Comparison of ENCODE assay signal across 13 mouse cellular contexts in genomic region chr2:168440918-168441328, GRCm38 (mm10).
A peak's percentile ranks its signal among the peaks of the same experiment; 100 is the strongest.
DNase-seq lines count a peak whose midpoint lies in the region; ATAC-seq and TF ChIP-seq lines count a peak whose summit lies in the region.
"Had no signal": no experiment of that assay in that cellular context is flagged by ENCODE, and none has a peak within 500 bp of the region (broad histone marks: within the 10 kb centered on the region; RNA-seq: fewer than 3 reads in every experiment).

No protein-coding gene starts in this region.

- no peaks in the 10 kb centered on the region for H3K9me3 ChIP-seq in kidney, embryonic 15.5 days (replicated peaks)
- 0 out of 2 replicates have a peak, but pooled peaks cover 2% of the 10 kb centered on the region for H3K9me3 ChIP-seq in liver, postnatal 0 days (ENCODE audit: low read length)

- H3K27me3 ChIP-seq in kidney, embryonic 15.5 days: peaks cover 6% of the 10 kb centered on the region
- H3K27me3 ChIP-seq in liver, postnatal 0 days (ENCODE audit: insufficient read depth, low read length): no peaks in the 10 kb centered on the region

- no peaks in the 10 kb centered on the region for H3K36me3 ChIP-seq in kidney, embryonic 15.5 days
- no peaks in the 10 kb centered on the region for H3K36me3 ChIP-seq in liver, postnatal 0 days (replicated peaks; ENCODE audit: insufficient read depth, low read length)

- WGBS in kidney, embryonic 15.5 days: 75% methylated on average over 17 of the region's 17 CpGs
- WGBS in liver, postnatal 0 days (ENCODE audit: insufficient replicate concordance): 83% methylated on average over 17 of the region's 17 CpGs

- H3K4me3 ChIP-seq in kidney, embryonic 15.5 days (replicated peaks): no peak overlapping the region
- no peak overlapping the region for H3K4me3 ChIP-seq in liver, postnatal 0 days (ENCODE audit: low read depth, low read length)

- no peak for TF ChIP-seq CTCF in liver, postnatal 0 days (IDR thresholded peaks at IDR 0.05; ENCODE audit: low read depth)

- 0 out of 2 replicates have a peak overlapping the region, but pooled peaks have one; percentile 14 for H3K4me2 ChIP-seq in kidney, embryonic 15.5 days
- H3K4me2 ChIP-seq in liver, postnatal 0 days (ENCODE audit: low read depth, low read length): no peak overlapping the region

- H3K9ac ChIP-seq in kidney, embryonic 15.5 days: no peak overlapping the region
- H3K9ac ChIP-seq in liver, postnatal 0 days (replicated peaks): no peak overlapping the region

- peak overlapping the region; percentile 71; the same call in 1 of the 2 replicates for H3K27ac ChIP-seq in kidney, embryonic 15.5 days
- no peak overlapping the region for H3K27ac ChIP-seq in liver, postnatal 0 days (ENCODE audit: low read depth)

- DNase-seq in kidney, adult 11 months: no peak
- DNase-seq in cerebellum, postnatal 14 days: peak; percentile 89 to 90
- DNase-seq in layer of hippocampus, postnatal 10 days (ENCODE audit: low spot score in 2 of 2): peak; percentile 75 to 82
- peak; percentile 82 for DNase-seq in right cerebral cortex, postnatal 14 days
- no peak for DNase-seq in ovary, postnatal 10 days (ENCODE audit: low spot score)
- DNase-seq in liver, postnatal 0 days: no peak
- DNase-seq: heart, adult 18-20 months; lung, adult 18-20 months; midbrain, embryonic 14.5 days; thymus, postnatal 25 days had no signal

- peak; percentile 63 for ATAC-seq in kidney, embryonic 15.5 days (replicated peaks; ENCODE audit: low FRiP score)
- ATAC-seq in megakaryocyte-erythroid progenitor cell, adult 5-6 weeks (replicated peaks; ENCODE audit: low FRiP score, low TSS enrichment, poor library complexity, severe bottlenecking): no peak
- ATAC-seq in liver, postnatal 0 days: no peak
- ATAC-seq: intestine, postnatal 0 days had no signal

- TF ChIP-seq EP300 in liver, postnatal 0 days (IDR thresholded peaks at IDR 0.05; ENCODE audit: low read depth): no peak

- peaks cover 20% of the 10 kb centered on the region for H3K4me1 ChIP-seq in kidney, embryonic 15.5 days
- H3K4me1 ChIP-seq in liver, postnatal 0 days (ENCODE audit: insufficient read depth): no peaks in the 10 kb centered on the region

Comparison
In these comparisons a context has a peak if more than half of its experiments do, and no peak if none do; other contexts are left out.
1. DNase-seq: peak in cerebellum, postnatal 14 days (2 of 2), layer of hippocampus, postnatal 10 days (2 of 2) and right cerebral cortex, postnatal 14 days (single experiment); none in kidney, adult 11 months (single experiment), ovary, postnatal 10 days (single experiment) and liver, postnatal 0 days (single experiment).